Mouse (Mus musculus) c-Kit-positive CD71-negative TER-119-negative erythroid progenitor cells, embryonic 14.5 days (primary cell): Measurements from ENCODE around the gene Hs3st3a1.

ENCODE experiments used
- DNase-seq: peaks from one replicate; pipeline ENCODE4 v3.0.0-alpha.2; 2013; ENCODE audit warnings: low read depth

Gene Hs3st3a1

DNA sequence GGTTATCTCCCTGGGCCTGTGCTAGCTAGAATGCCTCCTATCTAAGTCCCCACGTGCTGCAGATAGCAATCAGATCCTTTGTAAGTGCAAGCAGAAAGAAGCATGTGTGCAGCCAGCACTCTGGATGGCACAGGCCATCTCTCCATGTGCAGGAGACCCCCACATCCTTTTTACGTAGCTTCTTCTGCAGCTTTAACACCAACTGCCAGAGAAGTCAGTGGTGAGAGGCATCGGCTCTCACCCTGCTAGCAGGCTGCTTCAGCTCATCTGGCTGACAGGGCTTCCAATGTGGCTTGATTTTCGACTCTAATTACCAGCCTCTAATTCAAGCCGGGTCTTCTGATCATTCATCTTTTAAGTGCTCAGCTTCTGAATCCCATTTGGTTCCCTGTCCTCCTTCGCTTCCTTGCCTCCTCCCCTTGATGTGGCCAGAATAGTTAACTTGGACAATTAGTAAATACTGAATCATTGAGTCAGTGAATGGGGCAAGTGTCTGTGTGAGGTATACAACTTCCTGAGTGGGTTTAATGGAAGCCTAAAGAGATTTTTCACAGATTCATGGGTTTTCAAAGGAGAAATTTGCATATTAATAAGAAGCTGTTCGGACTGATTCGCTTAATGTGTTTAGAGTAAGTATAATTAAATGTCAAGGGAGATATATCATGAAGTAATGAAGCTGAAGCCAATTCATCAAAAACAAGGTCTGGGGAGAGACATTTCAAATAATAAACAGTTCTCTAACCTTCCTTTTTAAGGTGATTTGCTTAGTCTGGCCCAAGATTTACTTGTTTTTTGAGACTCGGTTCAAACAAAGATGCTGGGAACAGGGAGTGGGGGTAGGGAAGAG, 54.7 kb downstream of the Hs3st3a1 start:
- no peak for DNase-seq

DNA sequence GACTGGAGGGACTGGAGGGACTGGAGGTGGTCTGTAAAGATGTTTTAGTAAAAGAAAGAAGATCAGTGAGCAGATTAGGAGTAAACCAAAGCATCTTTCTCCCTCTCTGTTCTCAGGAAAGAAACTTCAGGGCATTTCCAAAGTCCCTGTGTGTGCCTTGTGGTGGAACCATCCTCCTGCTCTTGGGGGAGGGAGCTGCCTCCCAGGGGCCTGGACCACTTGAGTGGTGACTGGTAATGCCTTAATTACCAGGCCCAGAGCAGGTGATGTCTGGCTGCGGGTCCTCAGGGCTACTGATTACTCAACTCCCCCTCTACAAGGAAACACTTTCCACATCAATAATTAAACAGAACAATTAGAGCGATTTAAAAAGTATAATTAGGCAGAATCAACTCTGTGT, 59.3 kb downstream of the Hs3st3a1 start:
- no peak for DNase-seq

DNA sequence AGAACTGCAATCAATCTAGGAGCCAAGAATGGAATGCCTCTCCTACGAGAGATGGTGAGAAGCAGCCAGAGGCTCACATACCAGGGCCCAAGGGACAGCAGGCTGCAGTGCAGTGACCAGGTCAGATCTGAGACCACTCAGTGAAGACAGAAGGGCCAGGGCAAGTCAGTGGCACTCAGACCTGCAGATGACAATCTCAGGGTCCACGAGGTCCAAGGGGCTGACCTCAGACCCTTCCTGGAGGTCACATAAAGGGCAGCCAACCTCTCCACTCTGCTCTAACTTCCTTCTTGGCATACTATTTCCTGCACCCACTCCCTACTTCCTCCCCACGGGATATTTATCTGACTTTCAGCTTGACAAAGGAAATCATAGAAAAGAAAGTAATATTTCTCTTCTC, 60.8 kb downstream of the Hs3st3a1 start:
- no peak for DNase-seq

DNA sequence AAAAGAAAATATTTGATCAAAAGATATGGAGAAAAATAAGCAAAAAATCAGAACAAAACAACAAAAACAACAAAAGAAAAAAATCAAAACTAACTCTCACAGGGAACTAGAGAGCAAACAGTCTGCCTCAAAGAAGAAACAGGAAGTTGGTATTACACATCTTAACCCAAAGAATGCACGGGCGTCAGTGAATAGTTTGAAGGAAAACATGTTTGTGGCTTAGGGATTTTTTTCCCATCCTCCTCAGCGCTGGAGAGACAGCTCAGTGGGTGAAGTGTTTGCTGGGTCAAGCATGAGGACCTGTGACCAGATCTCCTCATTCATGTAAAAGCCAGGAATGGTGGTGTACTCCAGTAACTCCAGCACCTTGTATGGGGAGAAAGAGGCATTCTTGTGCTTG, 61.5 kb downstream of the Hs3st3a1 start:
- DNase-seq, result no peak

DNA sequence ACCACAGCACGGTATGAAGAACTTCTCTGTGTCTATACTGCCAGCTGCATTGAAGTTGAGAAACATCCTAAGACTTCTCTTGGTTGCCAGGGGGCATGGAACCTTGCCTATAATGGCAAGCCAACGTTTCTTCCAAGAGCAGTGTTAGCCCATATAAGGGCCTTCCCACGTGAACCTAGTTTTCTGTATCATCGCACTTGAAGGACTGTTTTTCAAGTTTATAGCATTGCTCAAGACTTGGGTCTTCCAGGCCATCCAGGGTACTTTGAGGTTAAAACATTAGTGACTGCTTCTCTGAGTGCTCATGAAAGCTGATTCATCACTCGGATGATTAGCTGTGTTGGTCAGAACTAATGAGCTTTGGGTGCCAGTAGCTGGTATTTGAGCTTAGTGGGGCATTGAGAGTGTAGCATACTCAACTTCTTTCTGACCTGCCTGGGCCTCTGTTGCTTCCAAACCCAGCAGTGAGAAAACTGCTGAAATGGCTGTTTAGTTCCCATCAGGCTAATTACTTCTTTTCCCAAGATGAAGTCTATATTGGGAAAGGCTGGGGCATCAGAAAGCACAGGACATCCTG, 65.5 kb downstream of the Hs3st3a1 start:
- no peak for DNase-seq

DNA sequence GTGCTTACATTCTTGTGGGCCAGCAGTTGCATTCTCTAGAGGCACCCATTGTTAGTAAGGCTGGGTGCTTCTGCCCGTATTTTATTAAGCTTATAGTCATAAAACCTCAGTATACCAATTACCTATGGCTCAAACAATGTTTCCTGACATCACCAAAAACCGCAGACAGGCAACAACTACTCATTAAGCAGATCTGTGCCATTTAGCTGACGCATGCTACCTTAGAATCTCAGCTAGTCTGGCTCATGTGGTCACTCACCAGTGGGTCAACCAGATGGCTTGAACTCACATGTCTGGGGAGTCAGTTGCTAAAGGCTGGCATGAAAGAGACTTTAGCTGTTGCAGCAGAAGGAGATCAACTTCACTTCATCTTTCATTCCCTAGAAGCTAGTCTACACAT, 67.9 kb downstream of the Hs3st3a1 start:
- no peak for DNase-seq

DNA sequence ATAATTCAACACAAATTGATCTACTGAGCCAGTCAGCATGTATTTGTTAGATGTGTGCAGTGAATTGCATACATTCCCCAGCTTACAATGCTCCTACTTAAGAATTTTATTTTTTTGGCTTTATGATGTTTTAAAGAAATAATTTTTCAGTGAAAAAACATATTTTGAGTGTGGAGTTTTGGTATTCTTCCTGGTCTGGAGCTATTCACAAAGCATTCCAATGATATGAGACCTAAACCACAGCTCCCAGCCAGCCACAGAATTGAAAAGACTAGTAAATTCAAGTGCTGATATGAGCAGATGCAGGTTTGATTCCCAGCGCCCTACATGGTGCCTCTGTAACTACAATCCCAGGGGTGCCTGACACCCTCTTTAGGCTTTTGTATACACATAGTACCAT, 70.8 kb downstream of the Hs3st3a1 start:
- DNase-seq, result no peak

DNA sequence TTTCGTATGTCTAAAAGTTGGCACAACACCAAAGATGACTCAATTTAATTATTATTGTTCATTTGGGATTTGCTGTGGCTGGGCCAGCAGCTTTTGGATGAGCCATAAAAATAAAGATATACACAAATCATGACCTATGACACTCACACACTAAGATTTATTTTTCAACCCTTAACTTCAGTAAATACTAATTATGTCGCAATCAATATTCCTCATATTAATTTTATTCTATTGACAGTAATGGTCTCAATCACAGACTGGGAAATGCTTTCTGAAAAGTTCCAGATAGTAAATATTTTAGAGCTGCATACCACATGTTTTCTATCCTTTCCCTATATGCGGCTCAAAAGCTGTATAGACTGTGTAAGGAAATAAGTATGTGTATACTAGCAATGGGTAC, 71.9 kb downstream of the Hs3st3a1 start:
- no peak for DNase-seq

DNA sequence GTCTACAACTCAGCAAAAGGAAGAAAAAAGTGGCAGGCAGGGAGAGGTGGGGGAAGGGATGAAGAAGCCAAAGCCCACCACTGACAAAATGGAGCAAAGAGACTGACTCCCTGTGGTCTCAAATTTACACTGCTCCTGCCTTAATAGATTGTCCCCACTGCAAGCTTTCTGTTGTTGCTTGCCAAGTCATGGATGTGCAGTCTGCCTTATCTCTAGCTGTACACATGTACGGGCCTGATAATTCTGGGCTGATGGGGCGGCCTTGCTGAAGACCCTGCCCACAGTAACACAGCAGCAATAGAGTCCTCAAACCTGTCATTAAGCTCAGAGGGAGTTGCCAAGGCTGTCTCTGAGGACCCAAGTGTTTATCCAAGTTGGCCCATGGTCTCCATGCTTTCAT, 74.0 kb downstream of the Hs3st3a1 start:
- DNase-seq, result no peak

DNA sequence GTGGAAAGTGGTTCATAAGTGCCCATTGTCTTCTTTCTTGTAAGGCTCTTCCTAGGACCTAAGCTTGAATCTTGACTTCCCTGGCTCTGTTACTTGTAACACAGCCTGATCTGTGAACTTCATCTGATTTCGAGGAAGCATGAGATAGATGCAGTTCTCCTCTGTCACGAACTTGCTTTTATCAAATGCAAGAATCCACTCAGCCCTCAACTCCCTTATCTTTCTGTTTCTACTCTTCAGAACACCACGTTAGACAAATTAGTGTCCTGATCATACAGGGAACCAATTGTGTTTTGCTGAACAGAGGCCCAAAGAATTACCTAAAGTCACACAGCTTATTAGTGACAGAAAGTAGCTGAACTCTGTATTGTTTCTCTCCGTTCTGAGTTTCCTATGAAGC, 77.2 kb downstream of the Hs3st3a1 start:
- no peak for DNase-seq

DNA sequence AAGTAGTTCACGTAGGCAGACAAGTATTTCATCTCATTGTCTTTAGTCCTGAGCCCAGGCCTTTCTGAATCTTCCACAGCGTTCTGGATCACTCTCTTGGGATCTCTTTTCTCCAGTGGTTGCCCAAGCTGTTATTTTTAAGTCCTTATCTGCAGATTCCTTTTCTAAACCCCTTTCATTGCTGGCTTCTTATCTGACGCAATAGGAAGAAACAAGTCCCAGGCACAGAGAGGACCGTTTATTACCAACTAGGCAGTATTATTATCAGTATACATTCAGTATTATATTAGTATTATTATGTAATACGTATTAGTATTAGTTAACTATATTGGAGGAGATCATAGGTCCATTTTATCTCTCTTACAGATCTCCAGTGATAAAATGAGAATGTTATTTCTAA, 78.3 kb downstream of the Hs3st3a1 start:
- no peak for DNase-seq

DNA sequence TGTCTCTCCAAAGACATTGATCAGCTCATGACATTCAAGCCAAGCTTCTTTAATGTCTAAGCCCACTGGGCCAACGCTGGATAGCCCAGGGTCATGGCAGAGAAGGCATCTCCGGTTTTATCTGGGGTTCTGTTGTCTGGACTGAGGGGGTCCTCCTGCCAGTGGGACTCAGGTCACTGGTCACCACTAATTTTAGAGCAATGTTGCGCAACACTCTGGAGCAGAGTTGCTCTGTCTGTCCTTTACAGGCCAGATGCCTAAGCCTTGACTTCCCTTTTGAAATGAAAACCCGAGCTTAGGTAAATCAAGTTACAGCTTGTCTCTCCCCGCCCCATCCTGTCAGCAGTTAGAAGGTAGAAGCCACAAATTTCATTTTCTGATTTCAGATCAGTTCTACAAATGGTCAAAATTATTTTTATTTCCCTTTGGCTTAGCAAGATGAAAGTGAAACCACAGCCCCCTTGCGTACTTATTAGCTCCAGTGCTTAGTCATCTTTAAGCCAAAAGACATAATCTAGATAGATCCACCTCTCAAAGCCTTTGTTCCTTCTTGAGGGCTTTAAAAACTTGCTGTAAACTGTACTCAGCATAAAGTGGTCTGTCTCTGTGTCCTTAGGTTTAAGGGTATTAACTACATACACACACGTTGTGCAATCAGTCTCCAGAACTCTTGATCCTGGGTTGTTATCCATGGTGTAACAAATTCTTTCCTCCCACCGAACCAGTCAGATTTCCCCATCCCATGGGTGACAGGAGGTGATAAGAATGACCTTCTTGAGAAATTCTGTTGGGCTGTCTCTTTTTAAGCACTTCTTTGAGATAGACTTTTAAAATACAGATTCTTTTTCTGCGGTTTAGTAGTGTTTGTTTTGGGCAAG, 81.8 kb downstream of the Hs3st3a1 start:
- no peak for DNase-seq

DNA sequence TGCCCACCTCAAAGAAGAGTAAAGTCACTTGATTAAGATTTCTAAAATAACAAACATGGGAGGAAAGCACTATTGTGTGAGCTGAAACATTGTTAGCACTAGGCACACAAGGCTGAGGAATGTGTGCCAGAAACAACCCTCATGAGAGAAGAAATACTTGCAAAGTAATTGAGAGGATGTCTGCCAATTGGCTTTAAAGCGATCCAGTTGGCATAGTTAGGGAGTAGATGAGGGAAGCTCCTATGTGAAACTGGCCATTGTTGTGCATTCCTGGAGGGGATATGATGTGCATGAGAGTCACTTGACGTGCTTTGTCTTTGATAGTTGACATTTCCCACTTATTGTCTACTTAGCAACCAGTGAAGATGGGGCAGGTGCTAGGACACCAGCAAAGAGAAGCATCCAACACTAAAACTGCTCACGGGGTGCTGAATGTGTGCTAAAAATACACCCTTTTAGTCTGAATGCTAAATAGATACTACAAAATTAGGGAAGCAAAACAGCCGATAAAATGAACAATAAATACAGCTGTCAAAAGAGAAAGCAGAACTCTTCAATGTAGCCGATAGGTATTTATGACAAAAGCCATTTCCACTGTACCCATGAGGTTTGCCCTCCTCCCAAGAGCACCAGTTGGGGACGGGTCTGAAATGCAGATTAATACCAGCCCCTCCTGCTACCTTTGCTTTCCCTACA, 83.2 kb downstream of the Hs3st3a1 start:
- DNase-seq, result no peak

DNA sequence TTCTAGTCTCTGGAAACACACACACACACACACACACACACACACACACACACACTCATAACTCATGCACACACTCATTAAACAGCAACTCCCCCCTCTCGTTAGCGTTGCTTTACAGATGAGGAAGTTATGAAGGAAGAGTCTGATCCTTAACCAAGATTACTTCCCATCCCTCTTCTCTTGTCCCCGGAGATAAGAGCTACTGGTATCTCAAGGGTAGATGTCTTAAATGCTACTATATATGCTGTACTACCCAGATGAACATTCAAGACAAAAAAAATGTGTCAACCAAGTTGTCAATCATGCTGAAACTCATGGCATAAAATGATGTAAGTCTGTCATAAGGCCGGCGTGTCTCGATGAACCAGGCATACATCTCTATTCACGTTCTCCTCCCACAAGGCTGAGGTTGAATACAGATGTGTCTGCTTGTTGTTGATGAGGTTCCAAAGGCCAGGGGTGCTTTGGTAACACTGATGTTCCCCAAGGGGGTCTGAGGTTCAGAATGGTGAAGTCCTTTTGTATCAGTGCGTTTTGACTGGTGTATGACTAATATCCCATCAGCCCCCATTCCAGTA, 89.0 kb downstream of the Hs3st3a1 start:
- no peak for DNase-seq

DNA sequence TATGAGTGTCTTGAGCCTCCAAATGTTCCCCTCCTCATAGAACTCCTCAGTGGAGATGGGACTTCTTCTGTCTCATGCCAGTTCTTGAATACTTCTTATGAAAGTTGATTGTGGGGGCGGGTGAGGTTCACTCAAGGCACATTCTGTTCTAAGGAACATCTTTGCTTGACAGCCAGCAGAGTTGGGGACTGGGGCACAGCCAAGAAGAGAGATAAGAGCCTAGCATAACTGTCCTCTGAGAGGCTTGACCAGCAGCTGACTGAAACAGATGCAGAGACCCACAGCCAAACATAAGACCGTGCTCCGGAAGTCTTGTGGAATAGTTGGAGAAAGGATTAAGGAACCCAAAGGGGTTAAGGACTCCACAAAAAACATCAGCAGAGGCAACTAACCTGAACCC, 102.1 kb downstream of the Hs3st3a1 start:
- no peak for DNase-seq

DNA sequence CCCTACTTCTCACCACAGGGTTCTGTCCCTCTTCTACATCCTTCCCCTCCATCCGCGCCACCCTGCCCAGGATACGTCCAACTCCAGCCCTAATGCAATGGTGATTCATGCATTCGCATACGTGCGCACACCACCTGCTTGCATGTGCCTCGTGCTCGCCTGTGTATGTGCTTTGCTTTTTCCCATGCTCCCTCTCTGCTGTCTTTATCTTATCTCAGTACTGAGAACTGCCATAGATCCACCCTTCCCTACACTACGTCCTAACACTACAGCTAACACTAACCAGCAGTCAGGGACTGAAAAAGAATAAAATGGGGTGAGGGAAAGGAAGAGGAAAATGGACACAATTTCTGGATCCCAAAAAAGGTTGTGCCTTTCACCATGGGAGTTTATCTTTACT, 106.7 kb downstream of the Hs3st3a1 start:
- DNase-seq, result no peak

DNA sequence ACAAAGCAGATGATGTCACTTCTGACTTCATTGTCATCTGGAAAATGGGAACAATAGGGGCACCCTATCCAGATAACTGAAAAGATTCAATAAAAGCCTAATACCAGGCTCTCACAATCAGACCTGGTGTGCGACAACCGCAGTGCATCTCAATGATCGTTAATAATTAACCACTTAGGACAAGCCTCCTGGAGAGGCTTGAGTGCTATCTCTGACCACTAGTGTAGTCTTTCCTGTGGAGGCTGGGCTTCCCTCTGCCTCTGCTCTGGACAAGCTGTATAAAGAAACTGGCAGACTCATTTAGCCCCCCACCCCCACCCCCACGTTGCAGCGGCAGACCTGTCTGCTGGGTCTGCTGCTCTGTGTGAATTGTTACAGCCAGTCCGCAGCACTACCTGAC, 107.2 kb downstream of the Hs3st3a1 start:
- DNase-seq, result no peak

DNA sequence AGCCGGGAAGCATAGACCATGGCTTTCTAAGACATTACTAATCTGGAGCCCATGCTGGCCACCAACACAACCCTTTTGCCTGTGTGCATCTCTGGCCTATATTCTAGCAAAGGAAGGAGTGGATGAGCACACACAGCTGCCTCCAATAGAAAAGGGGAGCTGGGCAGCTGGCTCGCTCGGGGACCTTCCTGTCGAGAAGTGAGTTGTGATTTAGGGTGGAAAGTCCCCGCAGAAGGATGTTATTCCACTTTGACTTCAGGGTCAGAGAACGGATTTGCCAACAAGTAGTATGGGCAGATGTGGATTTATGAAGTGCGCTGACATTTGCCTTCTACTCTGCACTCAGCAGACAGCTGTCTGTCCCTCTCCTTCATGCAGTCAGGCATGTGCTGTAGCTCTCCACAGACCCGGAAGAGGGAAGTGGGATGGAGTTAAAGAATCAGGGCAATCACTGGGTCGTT, 108.1 kb downstream of the Hs3st3a1 start:
- DNase-seq, result no peak

DNA sequence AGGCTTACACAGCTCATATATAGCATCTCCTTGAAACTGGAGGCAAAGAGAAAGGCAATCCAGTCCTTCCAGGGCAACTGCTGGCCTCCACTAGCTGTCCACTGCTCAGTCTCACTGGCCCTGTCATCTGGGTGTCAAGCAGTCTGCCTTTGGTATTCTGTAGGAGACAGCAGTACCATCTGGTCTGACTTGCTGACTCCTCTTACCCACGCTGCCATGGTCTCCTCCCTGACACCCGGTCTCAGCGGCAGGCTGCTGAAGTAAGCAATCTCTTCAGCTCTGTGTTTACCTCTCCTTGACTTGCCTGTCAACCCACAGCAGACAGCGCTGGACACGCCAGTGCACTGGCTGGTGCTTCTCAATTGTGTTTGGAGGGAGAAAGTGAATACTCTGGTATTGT, 109.1 kb downstream of the Hs3st3a1 start:
- DNase-seq, result no peak

DNA sequence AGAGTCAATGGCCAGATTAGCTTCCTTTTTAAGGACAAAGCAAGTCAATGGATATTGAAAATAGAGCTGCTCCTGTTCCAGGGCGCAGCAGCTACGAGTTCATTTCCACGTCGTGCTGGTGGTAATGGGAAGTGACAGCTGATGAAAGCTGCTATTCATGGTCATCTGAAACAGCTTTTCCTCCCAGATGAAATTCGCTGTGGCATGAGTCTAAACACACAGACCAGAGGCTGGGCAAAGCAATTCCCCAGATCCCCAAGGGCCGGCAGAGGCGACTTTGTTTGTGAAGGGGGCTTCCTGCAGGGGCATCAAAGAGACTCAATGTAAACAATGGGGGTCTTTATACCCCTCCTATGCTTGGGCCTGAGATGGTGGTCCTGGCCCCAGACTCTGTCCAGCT, 114.2 kb downstream of the Hs3st3a1 start:
- no peak for DNase-seq

DNA sequence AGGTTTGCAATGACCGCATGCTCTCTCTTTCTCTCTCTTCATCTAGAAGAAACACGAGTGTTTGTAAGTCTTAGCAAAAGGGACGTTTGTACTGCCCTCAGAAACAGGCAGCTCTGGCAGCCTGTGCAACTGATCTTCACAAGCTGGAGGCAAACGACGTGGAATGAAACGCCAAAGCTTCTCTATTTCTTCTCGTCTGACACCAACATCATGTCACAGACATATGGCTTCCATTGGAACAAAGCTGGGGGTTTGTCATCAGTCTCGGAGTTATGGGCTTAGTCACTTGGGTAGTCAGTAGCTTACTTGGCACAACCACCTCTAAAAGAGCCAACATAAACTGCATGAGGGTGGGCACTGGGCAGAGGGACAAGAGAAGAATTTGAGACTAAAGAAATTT, 114.8 kb downstream of the Hs3st3a1 start:
- DNase-seq, result no peak

DNA sequence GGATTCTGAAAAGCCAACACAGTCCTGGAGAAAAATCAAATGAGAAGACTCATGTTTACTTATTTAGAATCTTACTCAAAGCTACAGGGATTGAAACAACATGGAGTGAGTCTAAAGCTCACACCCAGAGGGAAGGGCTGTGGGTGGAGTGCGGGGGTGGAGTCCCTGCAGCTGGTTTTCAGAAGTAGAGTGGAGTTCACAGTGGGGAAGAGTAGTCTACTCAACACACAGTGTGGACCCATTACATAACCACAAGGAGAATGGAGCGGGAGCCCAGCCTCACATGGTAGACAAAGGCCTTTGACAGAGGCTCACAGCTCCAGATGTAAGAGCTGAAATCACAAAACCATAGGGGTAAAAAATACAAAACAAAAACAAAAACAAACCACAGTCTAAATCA, 123.2 kb downstream of the Hs3st3a1 start:
- DNase-seq, result no peak
